Mouse (Mus musculus) embryo, embryonic 10 days (tissue): ENCODE measurements around the gene Tssk2.

Source experiments
- DNase-seq: peaks from one replicate; pipeline ENCODE4 v3.0.0-alpha.2; 2015; ENCODE audit warnings: low spot score

The Tssk2 gene

DNA sequence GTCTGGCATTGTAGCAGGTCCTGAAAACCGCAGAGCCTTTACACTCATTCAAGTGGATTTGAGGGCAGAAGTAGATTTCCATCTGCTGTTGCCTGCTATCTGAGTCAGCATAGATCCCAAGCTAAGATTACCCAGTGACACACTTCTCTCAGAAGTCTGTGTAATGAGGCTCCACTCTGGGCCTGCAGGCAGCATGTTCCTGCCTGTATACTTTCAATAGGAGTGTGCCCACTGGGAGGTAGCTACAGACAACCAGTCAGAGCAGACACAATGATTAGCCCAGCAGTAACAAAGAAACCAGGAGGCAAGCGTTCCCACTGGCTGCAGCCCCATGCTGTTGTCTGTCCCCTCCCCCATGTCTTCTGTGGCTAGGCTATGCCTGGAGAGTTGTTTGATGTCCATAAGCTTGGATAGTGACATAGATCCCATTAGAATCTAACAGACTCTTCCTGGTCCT lies 51.0 kb downstream of the Tssk2 start:
- DNase-seq: peak; percentile 59
